Mouse (Mus musculus) Patski (cell line): Measurements from ENCODE around the gene Tmem45a. TPM values are rescaled to one million over a fixed set of nuclear protein-coding genes. Genes with fewer than 3 reads are reported as not detected.
A peak's percentile ranks its signal among the peaks of the same experiment; 100 is the strongest.
"Not testable (repeated sequence)": the region's sequence is repeated elsewhere in the genome, so short reads cannot be mapped to it uniquely, and the experiment has no call there.

ENCODE experiments used
- ATAC-seq: fragments of 100-300 bp; one replicate; pipeline ENCODE4 v1.8.0; 2021
- CTCF ChIA-PET: fragments of 350-600 bp; sonication (Branson Sonifier 250); formaldehyde crosslinking; loops from one replicate; lab custom pipeline; 2022; ENCODE audit warnings: inconsistent platforms; lab: Charles Lee
- POLR2A ChIA-PET: fragments of 350-600 bp; sonication (Branson Sonifier 250); formaldehyde crosslinking; loops from one replicate; lab custom pipeline; 2022; ENCODE audit warnings: antibody characterized with exemption, inconsistent platforms; lab: Charles Lee
- DNase-seq: peaks from one replicate; pipeline ENCODE4 v3.0.0-alpha.2; 2011; ENCODE audit warnings: low read depth, low spot score
- H3K27me3 ChIP-seq: fragments of 371-371 bp; one replicate; pipeline ENCODE4 v1.5.1; 2021
- CTCF ChIP-seq: fragments of 100-300 bp; IDR thresholded peaks from one replicate; pipeline ENCODE4 v1.5.1; 2021
- in situ Hi-C: fragments of 300-500 bp; cut with MboI; formaldehyde crosslinking; loops from 3 replicates; pipeline ENCODE4 v1.11.1; 2018; ENCODE audit warnings: low pct_unique_long_range_greater_than_20kb, mixed read lengths
- polyA plus RNA-seq: library from polyadenylated mRNA; unstranded; gene quantifications from one replicate; pipeline ENCODE4 v1.2.3, GENCODE M21; 2021

The Tmem45a gene
- not detected for polyA plus RNA-seq

DNA sequence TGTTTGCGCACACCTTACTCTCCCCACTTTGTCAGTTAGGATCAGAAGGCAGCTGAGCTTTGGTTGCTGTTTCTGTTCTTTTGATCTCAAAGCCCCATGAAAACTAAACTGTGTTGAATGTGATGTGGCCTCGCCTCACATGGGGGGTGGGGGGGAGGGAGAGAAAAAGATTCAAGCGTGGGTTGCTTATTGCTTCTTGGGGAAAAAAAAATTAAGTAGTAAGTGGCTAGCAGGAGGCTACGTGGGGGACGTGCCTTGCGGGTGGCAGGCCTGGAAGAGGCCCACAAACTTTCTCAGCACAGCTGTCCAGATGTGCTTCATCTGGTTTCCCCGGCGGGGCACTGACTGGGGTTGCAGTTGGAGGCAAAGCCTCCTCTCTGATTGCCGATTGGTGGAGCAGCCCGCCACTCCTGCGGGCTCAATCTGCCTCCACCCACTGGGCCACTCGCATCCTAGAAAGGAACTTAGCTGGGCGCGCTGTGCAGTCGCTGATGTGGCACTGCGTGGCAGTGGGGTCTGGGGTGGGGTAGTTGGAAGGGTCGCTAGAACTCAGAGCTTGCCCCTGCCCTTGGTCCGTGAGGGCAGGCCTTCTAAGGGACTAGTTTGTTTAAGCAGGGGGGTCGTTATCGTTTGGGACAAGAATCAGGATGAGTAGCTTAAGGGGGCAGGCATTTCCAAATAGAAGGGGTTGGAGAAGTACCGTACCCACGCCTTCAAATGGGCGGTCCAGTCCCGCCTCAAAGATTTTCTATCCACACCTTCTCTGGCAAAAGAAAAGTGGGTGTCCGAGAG lies at the start of gene Tmem45a:
Gene Tmem45a, minus strand, starts transcription at position 343 of the 792 bp plus-strand sequence.
- POLR2A ChIA-PET, result no interaction called here
- in situ Hi-C loops, result no loop called here

DNA sequence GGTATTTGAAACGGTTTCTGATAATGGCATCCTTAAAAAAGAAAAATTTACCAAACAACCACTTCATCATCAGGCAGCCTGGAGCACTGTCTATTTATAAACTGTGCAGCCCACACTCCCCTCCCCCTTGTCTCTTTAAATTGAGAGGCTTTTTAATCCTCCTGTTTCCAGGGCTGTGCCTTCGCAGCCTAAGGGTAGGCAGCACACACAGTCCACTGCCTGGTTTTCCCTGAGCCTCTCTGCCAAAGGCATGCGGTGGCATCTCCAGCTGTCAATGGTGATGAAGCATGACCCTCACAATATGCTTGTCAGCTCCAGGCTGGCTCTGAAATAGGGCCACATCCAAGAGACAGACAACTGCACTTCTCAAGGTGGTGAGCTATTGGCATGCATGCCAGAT lies 42.1 kb upstream of the Tmem45a start, which contains the start of gene Lnp1:
Gene Lnp1, minus strand, starts transcription at position 39 of the 400 bp plus-strand sequence.
- POLR2A ChIA-PET, result no interaction called here
- TF ChIP-seq CTCF, result no peak
- ATAC-seq (no peak), DNase-seq (peak; percentile 1)
- H3K27me3 ChIP-seq, result peaks cover 18% of the 10 kb centered on the region
- CTCF ChIA-PET, result no interaction called here
- in situ Hi-C loops, result no loop called here

More for the DNA sequence above, at the start of gene Tmem45a:
- H3K27me3 ChIP-seq, result peaks cover 21% of the 10 kb centered on the region
- DNase-seq (no peak), ATAC-seq (no peak)
- TF ChIP-seq CTCF, result no peak
- CTCF ChIA-PET, result interaction anchor here (0.9 kb wide), 1 partner anchor 12 kb away, joined by 3 read pairs; no protein-coding TSS in a partner anchor

- ChIA-PET POLR2A (no interaction called here), CTCF (interaction anchor here (1.0 to 1.6 kb wide), 3 partner anchors 118 to 149 kb away, joined by 3 read pairs; no protein-coding TSS in a partner anchor)
- ATAC-seq, result peak; percentile 67
- TF ChIP-seq CTCF, result peak; percentile 80
- in situ Hi-C loops, result loop anchor here (25.0 kb wide), 2 partner anchors 758 to 983 kb away; partner anchors contain the start of gene Cep97
- H3K27me3 ChIP-seq, result peaks cover 16% of the 10 kb centered on the region
- peak; percentile 9 for DNase-seq
Measured at GRCm38 (mm10) chr16:56920102-56920657, 34.2 kb upstream of the Tmem45a start.

DNA sequence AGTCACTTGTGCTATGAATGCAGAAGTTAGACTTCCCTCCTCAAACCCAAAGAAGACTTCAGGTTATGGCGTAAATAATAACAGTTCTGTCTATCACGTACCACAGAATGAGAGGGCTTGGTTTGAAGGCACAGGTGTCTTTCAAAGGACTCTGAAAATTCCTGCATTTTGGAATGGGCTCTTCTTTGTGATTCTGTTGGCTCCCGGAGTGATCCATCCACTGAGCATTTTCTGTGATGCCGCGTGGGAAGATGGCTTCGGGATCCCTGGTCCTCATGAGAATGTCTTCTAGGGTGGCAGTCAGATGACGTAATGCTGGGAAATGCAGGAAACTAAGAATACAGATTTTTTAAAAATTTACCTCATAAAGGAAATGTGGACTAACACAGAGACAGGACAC lies 31.3 kb upstream of the Tmem45a start:
- DNase-seq (no peak), ATAC-seq (no peak)
- peaks cover 33% of the 10 kb centered on the region for H3K27me3 ChIP-seq
- in situ Hi-C loops, result loop anchor here (5.0 to 25.0 kb wide), 3 partner anchors 145 to 980 kb away; partner anchors contain the start of gene Cep97
- TF ChIP-seq CTCF, result no peak
- CTCF ChIA-PET, result no interaction called here
- POLR2A ChIA-PET, result no interaction called here

- CTCF ChIA-PET, result no interaction called here
- peaks cover 22% of the 10 kb centered on the region for H3K27me3 ChIP-seq
- no peak for TF ChIP-seq CTCF
- in situ Hi-C loops, result loop anchor here (25.0 kb wide), 2 partner anchors 747 to 972 kb away; partner anchors contain the start of gene Cep97
- POLR2A ChIA-PET, result no interaction called here
- ATAC-seq (no peak), DNase-seq (no peak)
Measured at GRCm38 (mm10) chr16:56908986-56909385, 23.0 kb upstream of the Tmem45a start.

DNA sequence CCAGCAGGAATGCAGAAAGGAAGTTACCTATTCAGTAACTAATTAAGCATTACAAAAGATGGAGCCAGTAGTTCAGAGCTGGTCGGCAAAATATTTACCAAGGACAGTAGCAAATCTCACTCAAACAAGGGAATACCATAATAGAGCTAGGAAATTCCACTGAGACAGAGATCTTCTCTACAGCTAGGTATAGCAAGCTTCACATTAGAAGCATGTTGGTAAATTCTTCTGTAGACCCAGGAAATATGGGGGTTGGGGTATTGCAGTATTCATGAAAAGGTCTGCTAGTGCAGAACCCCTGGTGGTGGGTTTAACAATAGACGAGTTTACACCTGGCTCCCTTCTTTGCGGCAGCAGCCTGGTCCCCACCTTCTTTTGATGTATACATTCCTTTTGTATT lies 16.2 kb upstream of the Tmem45a start:
- ATAC-seq, DNase-seq, POLR2A ChIA-PET, CTCF ChIA-PET: not testable (repeated sequence)
- in situ Hi-C loops, result loop anchor here (25.0 kb wide), 2 partner anchors 740 to 965 kb away; partner anchors contain the start of gene Cep97
- H3K27me3 ChIP-seq, result peaks cover 48% of the 10 kb centered on the region

DNA sequence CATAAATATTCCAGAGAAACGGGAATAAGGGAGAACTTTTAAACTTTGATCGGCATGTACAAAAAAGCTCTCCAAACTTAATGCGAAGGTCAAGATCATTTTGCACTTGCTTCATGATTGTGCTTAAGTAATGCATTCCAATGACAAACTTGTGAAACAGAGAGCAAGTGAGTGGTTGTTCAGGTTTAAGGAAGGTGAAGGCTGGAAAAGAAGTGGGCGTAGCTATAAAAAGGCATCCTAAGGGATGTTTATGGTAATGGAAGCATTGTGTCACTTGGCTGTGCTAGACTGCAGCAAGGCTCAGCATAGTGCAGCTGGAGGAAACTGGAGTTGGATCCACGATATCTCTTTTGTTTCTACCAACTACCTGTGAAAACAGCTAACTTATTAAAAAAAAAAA lies 5.6 kb upstream of the Tmem45a start:
- ATAC-seq (no peak), DNase-seq (no peak)
- CTCF ChIA-PET, result interaction anchor here (0.8 kb wide), 1 partner anchor 16 kb away, joined by 3 read pairs; no protein-coding TSS in a partner anchor
- in situ Hi-C loops, result no loop called here
- H3K27me3 ChIP-seq, result peaks cover 17% of the 10 kb centered on the region
- POLR2A ChIA-PET, result no interaction called here
- TF ChIP-seq CTCF, result no peak

DNA sequence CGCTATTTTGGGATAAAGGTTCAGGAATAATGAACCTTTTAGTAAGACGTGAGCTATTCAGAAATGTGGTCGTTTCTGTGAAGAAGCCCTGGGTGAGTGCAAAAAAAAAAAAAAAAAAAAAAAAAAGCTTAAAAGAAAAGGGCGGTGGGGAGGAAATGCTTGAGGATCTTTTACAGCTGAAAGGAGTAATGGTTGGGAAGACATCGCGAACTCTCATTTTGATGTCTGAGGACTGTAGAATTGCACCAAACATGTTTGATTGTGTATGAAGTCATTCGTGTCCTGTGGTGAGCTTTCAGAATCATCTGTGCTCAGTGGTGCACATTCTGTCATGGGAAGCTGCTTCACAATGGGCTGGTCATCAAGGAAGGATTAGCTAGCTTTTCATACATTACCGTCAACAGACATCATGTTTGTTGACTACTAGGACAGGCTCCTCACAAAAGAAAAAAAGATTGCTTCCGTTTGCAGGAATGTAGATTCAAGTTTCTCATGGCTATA lies 700 bp upstream of the Tmem45a start:
- DNase-seq (no peak), ATAC-seq (no peak)
- in situ Hi-C loops, result no loop called here
- POLR2A ChIA-PET, result no interaction called here
- CTCF ChIA-PET, result interaction anchor here (0.9 kb wide), 1 partner anchor 12 kb away, joined by 3 read pairs; no protein-coding TSS in a partner anchor
- H3K27me3 ChIP-seq, result peaks cover 21% of the 10 kb centered on the region
- TF ChIP-seq CTCF, result no peak

DNA sequence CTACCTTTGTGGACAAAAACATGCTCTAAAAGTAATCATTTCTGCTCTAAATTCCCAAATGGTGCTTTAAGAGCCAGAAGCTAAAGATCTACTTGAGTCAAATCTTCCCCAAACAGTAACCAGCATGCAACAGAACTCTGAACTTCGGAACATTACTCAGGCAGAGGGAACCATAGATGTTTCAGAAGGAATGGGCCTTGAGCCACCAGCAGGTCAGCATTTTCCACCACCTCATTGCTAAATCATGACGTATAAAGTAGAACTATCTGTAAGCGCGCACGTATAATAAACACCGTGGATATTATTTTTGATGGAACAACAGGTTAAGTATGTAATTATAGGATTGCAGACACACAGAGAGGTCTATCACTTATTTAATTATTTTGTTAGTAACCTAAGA lies 1.2 kb downstream of the Tmem45a start:
- ChIA-PET POLR2A (no interaction called here), CTCF (no interaction called here)
- TF ChIP-seq CTCF, result no peak
- DNase-seq (no peak), ATAC-seq (no peak)
- in situ Hi-C loops, result no loop called here
- H3K27me3 ChIP-seq, result peaks cover 31% of the 10 kb centered on the region

DNA sequence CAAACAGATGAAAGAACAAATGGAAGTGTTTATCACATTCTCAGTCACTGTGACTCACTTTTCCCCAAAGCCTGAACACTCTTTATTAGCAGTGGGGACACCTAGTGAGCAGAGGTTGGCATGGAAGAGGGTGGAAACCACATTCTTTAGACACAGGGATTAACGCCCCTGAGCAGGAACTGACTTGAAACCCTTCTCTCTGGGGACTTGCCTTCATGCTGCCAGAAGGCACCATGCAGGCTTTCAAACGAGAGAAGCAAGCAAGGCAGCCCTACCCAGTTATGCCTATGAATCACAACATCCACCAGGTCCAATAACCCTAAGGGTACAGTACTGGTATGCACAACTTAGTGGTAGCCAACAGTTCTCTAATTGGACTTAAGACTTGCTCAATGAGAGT lies 12.6 kb downstream of the Tmem45a start:
- peaks cover 12% of the 10 kb centered on the region for H3K27me3 ChIP-seq
- CTCF ChIA-PET, result no interaction called here
- TF ChIP-seq CTCF, result peak; percentile 13
- no peak for DNase-seq
- in situ Hi-C loops, result no loop called here
- POLR2A ChIA-PET, result no interaction called here
- no peak for ATAC-seq
